Mouse (Mus musculus) G1E-ER4 (cell line): ENCODE data around the gene Trmt13. TPM values are rescaled to one million over a fixed set of nuclear protein-coding genes. Genes with fewer than 3 reads are reported as not detected.

Source experiments
- GATA1 ChIP-seq: IDR thresholded peaks from one replicate; pipeline ENCODE4 v1.8.0; 2012; ENCODE audit warnings: low read length, inconsistent platforms
- polyA plus RNA-seq: library from polyadenylated mRNA; stranded (reverse); fragments of >175 nt; gene quantifications from 2 replicates; pipeline ENCODE4 v1.2.3, GENCODE M21; 2012

Trmt13 gene
- polyA plus RNA-seq, 1 experiment, result 2.2 TPM

- no peak for TF ChIP-seq GATA1
These were observed 19.4 kb downstream of the Trmt13 start, which contains the start of gene Sass6 for GRCm38 (mm10) chr3:116594728-116595602. Sass6 (plus strand) TSS chr3:116594982.

DNA sequence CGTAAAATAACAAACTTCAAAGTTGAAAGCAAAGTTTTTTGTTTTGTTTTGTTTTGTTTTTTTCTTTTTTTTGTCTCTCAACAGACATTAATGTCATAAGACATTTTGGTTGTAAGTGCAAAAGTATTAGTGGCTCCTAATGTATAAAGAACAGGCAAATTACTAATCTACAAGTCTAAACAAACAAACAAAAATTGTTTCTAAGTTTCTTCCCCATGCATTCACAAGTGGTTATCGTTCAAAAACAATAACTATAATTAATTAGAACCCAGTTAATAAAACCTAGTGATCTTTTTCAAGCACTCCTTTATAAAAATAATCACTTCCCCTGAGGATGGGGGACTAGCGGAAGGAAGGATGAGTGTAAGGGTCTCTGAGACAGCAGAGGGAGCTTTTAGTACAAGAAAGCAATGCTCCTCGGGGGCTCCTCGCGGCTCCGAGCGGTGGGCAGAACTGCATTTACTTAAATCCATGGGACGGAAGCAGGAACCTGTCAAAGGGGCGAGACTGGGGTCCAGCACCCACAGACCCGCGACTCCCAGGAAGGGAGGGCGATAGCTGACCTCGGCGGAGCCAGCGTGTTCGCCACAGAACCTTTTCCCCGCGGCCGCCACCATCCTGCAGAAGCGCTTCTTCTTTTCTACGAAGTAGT is 20.2 kb downstream of the Trmt13 start:
- TF ChIP-seq GATA1, result no peak

DNA sequence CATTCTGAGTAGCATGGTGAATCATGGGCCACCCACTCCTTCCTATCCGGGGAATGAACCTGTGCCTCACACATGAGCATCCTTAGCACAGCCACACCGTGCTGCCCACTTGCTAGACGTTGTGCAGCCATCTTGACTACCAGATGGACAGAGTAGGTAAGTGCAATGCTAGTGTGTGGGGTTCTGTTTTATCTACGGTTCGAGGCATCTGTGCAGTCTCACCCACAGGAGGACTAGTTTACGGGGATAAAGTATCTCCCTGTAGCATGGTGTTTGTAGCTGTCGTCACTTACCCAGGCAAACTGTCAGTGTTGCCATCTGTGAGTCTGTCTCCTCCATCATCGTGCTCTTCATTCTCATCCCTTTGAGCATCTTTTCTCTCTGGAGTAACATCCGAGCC is 32.2 kb downstream of the Trmt13 start:
- no peak for TF ChIP-seq GATA1

GRCm38 (mm10) chr3:116577286-116577685 is 37.1 kb downstream of the Trmt13 start:
- no peak for TF ChIP-seq GATA1

GRCm38 (mm10) chr3:116570628-116571027 is 43.8 kb downstream of the Trmt13 start:
- no peak for TF ChIP-seq GATA1

GRCm38 (mm10) chr3:116563095-116563492 is 51.3 kb downstream of the Trmt13 start:
- TF ChIP-seq GATA1, result no peak

DNA sequence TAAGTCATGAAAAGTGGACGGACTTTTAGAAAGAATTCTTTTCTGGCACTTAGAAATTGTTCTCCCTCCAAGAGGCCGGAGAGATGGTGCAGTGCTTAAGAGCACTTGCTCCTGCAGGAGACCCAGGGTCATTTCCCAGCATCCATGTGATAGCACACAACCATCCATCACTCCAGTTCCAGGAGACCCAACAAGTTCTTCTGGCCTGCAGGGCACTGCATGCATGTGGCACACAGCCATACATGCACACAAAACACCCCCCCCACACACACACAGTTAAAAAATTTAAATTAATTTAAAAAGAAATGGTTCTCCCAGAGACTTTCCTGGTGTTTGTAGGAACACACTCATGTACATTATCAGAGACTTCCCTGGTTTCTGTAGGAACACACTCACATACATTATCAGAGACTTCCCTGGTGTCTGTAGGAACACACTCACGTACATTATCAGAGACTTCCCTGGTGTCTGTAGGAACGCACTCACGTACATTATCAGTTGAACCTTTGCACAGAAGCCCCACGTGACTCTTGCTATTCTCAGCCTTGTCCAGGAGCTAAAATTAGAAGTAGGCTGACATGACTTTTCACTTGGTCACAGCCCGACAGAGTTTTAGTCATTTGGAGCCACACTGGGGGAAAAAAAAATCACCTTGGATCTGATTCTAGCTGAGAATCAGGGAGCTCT is 51.8 kb downstream of the Trmt13 start, which contains the start of gene Lrrc39:
Lrrc39 (plus strand) TSS at position 566 of the 687 bp plus-strand sequence.
- TF ChIP-seq GATA1, result peak; percentile 94

DNA sequence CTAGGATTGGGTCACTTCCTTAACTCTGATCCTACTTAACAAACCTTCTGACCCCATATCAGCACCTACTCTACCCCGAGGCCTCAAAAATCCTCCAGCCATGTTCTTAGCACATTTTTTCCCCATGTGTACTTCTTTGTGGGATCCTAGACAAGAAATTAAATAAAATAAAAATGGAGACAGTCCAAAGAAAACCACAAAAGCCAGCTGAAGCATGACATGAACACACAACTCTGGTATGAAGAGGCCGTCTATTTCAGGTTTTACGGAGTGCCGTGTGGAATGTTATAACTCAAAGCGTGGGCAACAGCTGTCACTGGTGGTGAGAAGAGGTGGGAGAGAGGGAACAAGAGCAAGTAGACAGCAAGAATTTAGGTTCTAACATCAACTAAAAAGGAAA is 63.0 kb downstream of the Trmt13 start:
- TF ChIP-seq GATA1, result no peak

DNA sequence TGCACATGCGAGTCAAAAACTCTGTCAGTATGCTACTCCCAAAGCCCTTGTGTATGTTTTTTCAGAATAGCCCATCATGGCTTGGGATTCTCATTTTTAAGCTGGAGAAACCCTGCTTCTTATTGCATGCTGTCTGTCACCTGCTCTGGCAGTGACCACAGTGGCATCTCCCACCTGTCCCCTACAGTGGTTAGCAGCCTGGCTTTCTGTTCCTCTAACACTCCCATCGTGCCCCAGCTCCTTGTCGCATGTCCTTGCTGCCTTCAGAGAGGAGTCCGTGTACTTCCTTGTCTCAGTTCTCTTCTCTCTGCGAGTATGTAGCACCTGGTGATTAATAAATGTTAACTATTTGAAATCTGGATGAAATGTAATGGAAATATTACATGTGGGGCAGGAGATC is 67.0 kb downstream of the Trmt13 start:
- TF ChIP-seq GATA1, result no peak

DNA sequence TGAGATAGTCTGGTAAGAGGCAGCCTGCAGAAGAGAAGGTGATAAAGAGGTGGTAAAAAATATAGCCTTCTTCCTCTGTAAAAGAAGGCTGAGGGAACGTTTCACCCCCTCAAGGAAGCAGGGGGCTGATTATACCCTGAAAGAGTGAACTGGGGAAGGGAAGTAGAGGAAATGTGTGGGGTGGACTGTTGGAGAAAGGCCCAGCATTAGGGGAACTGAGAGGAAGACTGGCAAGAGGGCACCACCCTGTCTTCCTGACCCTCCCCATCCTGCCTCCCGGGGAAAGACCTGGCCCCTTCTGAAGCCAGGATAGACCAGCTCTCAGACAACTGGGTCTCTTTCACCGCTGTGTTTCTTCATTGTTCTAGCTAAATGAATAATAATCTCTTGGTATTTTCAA is 71.9 kb downstream of the Trmt13 start:
- TF ChIP-seq GATA1, result no peak

DNA sequence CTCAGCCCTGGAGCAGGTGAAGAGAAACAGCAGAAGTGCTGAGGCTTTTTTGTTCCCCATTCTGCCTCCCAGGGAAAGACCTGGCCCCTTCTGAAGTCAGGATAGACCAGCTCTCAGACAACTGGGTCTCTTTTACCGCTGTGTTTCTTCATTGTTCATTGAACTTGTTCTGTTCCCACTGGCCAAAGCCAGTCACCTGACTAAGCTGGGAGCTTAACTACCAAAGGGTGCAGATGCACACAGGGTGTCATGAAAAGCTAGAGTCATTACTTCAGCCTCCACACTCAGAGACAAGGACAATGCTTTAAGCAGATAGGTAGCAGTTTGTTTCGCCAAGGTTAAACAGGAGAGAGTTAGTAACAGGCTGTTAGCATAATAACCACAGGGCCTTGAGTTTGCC is 72.3 kb downstream of the Trmt13 start:
- TF ChIP-seq GATA1, result no peak

DNA sequence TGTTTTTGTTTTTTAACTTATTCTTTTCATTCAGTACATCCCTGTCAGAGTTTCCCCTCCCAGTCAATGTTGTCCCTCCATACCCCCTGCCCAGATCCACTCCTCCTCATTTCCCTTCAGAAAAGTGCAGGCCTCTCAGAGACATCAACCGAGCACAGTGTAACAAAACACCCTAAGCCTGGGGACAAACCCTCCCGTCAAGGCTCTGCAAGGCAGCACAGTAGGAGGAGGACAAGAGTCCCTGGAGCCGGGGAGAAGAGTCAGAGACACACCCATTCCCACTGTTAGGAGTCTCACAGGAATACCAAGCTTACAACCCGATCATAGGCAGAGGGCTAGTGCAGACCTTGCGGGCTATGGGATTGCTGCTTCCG is 77.2 kb downstream of the Trmt13 start:
- no peak for TF ChIP-seq GATA1

DNA sequence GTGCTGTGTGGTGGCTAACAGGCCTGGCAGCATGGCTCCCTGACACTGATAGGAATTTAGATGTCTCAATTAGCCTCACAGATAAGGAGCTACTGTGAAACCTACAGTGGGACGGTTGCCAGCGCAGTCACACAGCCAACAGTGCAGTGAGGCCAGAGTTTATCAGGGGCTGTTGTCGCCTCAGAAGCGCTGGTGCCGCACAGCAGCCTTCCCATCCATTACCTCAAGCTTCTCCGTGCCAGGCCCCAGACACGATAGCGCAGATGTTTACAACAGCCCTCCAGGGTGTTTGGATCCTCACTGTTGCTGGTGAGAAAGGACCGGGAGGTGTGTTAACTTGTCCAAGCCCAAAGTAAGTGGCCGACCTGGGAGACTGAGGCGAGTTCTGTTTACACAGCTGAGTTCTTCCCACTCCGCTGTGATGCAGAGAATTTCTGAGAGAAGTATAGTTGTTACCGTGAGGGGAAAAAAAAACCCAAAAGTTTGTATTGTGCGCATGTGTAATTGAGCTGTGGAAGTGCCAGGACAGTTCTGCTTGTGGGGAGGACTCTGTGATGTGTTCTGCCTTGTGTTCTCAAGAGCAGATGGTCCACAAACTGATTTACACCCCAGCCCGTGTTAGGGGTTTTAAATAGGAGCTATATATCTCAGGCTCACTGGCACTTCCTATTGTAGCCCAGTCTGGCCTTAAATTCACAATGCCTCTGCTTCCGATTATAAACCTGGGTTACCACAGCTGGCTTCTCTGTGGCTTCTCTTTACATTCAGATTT is 77.8 kb downstream of the Trmt13 start:
- no peak for TF ChIP-seq GATA1

Other genes with a start within 250 kb of the Trmt13 start
- gene Cdc14a, start 190.6 kb downstream of the Trmt13 start, polyA plus RNA-seq, result 5.9 and 14.4 TPM in 2 replicates
- gene Rtca, start 106.4 kb downstream of the Trmt13 start, polyA plus RNA-seq, result 60.2 and 84.9 TPM in 2 replicates
- 1.2 and 1.4 TPM in 2 replicates for gene Dbt, start 101.5 kb downstream of the Trmt13 start, polyA plus RNA-seq
- gene Lrrc39, start 51.6 kb downstream of the Trmt13 start, polyA plus RNA-seq, result not detected in 2 replicates
- gene Sass6, start 19.6 kb downstream of the Trmt13 start, polyA plus RNA-seq, result 6.1 and 8.8 TPM in 2 replicates
- 14.7 and 20.6 TPM in 2 replicates for gene Mfsd14a, start 48.1 kb upstream of the Trmt13 start, polyA plus RNA-seq
- gene Gm43191, start 66.7 kb upstream of the Trmt13 start, polyA plus RNA-seq, result not detected in 2 replicates
- gene Slc35a3, start 98.2 kb upstream of the Trmt13 start, polyA plus RNA-seq, result 10.7 and 16.2 TPM in 2 replicates
- gene Agl, start 193.6 kb upstream of the Trmt13 start, polyA plus RNA-seq, result 0.90 and 0.92 TPM in 2 replicates
- gene Frrs1, start 244.9 kb upstream of the Trmt13 start, polyA plus RNA-seq, result 5.2 and 22.9 TPM in 2 replicates